Mouse (Mus musculus) heart, adult 11 months (tissue): ENCODE measurements around the gene Cd4.
"Not testable (repeated sequence)": the region's sequence is repeated elsewhere in the genome, so short reads cannot be mapped to it uniquely, and the experiment has no call there.

Experiments used
- DNase-seq: peaks from one replicate; pipeline ENCODE4 v3.0.0; 2022

Cd4 gene

GRCm38 (mm10) chr6:124915160-124915941 lies 27.3 kb upstream of the Cd4 start:
- peak; percentile 95 for DNase-seq

DNA sequence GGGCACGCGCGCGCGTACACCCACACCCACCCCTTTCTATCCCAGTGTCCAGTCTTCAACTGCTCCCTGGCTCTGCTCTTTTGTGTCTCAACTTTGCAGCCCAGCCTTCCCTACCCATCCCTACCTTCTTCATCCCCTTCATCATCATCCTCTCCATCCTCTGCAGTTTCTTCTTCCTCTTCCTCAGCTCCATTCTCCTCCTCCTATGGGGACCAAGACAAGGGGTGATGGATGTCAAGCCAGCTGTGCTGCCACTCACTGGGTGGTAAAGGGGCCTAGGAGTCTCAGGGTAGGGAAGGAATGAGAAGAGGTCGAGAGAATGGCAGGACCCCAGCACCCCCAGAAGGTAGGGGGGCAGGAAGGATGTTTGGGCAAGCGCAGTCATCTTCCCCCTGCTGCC lies 26.5 kb upstream of the Cd4 start:
- no peak for DNase-seq

DNA sequence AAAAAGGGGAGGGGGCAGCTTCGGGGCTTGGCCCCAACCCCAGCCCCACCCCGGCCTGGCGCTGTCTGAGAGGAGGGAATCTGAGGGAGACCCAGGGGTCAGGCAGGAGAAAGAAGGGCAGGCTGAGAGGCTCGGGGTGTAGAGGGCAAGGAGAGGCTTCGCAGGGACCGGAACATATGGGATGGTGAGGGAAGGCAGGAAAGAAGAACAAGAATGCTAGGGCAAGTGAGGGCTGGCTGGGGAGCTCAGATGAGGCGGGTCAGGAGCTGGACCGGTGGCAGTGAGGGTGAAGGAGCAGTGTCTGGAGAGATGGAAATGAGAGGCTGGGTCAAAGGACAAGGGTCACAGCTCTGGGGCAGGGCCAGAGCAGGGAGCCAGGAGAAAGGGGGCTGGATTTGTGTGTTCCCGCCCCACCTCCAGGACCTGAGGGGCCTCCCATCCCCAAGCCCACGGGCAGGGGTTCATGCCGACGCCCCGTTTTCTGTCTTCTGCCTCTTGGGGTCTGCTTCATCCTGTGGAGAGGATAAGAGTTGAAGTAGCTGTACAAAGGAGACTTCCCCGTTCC lies 25.8 kb upstream of the Cd4 start:
- no peak for DNase-seq

- no peak for DNase-seq
These were observed 25.2 kb upstream of the Cd4 start for GRCm38 (mm10) chr6:124913214-124913613.

DNA sequence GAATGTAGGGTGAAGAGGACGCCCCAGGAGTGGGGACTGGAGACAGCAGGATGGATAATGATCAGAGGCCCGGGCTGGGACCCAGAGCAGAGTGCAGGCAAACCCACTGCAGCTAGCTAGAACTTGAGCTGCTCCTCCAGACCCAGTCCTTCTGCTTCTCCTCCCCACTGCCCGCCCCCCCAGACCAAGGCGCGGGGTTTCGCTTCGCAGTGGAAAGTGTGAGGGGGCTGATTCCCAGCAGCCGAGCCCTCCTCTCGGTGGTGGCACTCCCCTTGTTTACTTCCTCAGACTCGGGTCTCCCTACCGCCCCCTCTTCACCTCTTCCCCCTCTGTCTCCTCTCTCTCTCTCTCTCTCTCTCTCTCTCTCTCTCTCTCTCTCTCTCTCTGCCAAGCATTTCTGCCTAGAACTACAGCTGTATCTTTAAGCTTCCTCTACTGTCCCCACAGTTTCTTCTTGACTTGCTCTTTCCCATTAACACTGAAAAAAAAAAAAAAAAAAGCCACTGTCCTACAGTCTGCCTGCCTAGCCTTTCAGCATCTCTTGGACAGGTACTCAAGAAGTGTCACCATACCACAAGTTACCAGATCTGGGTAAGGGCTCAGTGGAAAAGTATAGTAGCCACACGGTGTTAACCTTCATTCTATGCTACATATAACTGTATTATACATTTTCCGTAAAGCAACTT lies 23.7 kb upstream of the Cd4 start, which contains the start of gene Lag3:
TSS of gene Lag3 (minus strand) at position 173 of the 686 bp plus-strand sequence.
- no peak for DNase-seq

GRCm38 (mm10) chr6:124910032-124910431 lies 22.0 kb upstream of the Cd4 start:
- DNase-seq: no peak

GRCm38 (mm10) chr6:124907767-124908166 lies 19.7 kb upstream of the Cd4 start:
- DNase-seq: no peak

DNA sequence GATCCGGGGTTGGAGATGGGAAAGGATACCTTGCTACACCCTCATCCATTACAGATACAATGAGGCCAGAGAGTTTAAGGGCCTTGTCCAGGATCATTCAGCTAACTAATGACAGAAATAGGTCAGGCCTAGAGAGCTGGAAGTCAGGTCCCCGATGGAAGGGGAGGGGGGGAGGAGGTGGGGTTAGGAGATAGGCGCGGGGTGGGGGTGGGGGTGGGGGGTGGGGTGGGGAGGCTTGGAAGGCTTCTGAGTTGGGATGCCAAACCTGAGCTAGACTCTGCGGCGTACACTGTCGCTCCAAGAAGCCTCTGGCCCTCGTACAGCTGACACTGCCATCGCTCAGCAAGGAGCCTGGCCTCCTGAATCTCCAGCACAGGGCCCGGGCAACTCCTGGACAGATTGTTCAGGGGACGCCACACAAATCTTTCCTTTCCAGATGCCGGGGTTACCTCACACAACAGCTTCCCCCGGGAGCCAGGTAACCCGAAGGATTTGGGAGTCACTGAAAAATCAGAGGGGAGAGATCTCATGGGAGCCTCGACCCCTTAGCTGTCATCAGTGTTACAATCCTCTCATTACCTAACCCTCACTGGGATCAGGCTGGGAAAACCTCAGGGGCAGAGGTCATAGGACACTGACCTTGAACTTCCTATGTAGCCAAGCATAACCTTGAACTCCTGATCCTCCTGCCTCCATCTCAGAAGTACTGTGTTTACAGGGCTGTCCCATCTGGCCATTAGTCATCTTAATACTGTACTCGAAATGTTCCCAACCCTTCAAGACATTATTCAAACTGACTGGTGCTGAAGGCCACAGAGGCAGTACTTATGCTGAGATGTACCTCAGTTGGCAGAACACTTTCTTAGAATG lies 17.2 kb upstream of the Cd4 start:
- DNase-seq: no peak

DNA sequence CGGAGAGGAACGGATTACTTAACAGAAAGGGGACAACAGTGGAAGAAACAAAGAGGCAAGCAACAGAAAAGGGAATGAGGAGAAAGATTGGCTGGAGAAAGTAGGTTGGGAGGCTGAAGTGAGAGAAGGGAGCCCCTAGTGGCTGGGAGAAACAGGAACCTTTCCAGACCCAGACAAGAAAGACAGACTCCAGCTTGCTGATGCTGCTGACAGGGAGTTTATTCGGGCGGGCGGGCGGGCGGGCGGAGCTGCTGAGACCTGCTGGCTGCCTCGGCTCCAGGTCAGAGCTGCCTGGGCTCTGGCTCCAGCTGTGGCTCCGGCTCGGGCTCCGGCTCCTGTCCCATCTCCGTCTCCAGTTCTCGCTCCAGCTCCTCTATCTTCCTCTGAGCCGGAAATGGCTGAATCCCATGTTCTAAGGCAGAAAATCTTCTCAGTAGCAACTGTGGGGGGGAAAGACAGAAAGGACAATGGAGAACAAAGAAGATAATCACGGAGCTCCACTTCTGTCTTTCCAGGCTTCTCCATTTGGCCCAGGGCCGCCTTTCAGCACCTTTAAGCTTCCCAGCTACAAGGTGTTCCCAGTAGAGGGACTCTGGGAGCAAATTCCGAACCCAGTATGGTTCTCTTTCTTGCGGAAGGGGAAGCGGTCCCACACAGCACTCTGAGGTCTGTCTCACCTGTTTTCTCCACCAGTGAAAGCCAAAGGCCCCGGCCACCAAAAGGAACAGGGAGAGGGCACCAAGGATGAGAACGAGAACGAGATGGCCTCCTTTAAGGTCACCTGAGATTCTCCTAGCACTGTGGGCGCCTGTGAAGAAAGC lies 16.4 kb upstream of the Cd4 start:
- peak; percentile 98 for DNase-seq

- peak; percentile 99 for DNase-seq
These were observed 15.6 kb upstream of the Cd4 start for GRCm38 (mm10) chr6:124903580-124904151.

GRCm38 (mm10) chr6:124901851-124902250 lies 13.8 kb upstream of the Cd4 start:
- DNase-seq: no peak

- peak; percentile 98 for DNase-seq
These were observed 12.9 kb upstream of the Cd4 start for GRCm38 (mm10) chr6:124900801-124901480.

DNA sequence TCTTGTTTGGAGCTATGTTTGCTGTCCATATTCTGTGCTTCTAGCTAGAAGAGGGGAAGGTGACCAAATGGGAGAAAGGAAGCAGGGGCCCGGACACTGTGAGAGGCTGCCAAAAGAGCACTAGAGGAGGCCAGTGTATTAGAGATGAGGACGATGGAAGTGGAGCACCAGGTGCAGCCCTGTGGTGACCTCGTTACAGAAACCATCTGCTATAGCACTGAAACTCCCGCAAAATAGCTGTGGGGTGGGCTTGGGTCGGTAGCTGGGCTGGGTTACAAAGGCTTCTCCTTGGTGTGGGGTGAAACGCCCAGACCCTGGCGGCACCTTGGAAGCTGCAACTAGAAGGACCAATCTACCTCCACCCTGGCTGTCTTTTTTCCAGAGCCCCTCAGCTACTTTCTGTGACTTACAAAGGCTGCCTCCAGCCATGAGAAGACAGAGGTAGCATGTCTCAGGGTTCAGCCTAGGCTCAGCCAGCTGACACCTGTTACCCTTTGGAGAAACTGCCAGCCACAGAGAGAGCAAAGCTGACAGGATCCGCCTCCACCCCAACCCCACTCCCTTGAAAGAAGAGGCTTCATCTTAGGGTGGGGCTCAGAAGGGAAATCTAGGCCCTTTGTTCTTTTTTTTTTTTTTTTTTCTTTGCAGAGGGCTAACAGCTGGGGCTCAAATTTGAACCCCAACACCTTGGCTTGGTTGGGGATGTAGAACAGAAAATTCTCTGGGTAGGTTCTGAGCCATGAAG lies 12.2 kb upstream of the Cd4 start:
- no peak for DNase-seq

- no peak for DNase-seq
These were observed 10.3 kb upstream of the Cd4 start for GRCm38 (mm10) chr6:124898359-124898758.

GRCm38 (mm10) chr6:124894113-124894512 lies 6.1 kb upstream of the Cd4 start:
- DNase-seq: not testable (repeated sequence)

DNA sequence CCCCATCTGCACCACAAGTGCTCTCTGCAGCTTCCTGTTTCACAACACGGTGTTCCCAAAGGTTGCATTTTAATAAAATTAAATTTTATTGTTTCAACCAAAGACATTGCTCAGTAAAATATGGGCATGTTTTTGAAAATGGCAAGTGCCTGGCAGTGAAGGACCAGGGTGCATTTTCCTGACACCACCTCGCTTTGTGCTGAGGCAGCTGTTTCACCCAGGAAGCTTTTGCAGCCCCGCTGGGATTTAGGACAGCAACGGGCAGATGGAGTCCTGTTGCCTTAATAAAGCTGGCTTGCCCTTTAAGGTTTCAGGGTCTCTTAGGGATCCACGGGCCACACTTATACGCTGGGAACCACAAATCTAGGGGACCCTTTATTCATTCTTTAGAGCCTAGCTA lies 3.0 kb upstream of the Cd4 start:
- no peak for DNase-seq

- no peak for DNase-seq
These were observed 619 bp upstream of the Cd4 start for GRCm38 (mm10) chr6:124888555-124889125.

DNA sequence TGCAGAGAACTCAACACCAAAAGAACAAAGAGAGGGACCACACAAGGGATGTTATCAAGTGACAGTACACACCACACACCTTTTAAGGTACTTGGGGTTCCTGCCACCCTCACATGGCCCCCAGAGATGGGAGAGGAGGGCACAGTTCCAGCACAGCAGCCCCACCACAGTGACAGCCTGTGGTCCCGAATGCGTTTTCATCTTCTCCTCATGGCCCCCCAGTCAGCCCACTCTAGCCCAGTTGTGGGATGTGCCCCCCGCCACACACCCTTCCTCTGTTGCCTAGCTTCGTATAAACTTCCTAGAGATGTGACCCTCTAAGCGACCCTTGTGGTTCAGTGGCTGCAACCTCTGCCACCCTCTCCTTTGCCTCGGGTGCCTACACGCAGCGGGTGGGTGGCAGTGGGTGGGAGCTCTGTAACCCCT lies 2.1 kb downstream of the Cd4 start:
- DNase-seq: no peak

- DNase-seq: peak; percentile 97
These were observed 3.1 kb downstream of the Cd4 start for GRCm38 (mm10) chr6:124884714-124885500.
